Mouse (Mus musculus) hindbrain, embryonic 12.5 days (tissue): ENCODE measurements around the gene Dnajb6. TPM values are rescaled to one million over a fixed set of nuclear protein-coding genes. Genes with fewer than 3 reads are reported as not detected.

Source experiments
- ATAC-seq: fragments of 200-750 bp; cut with Nextera tagmentation; 2 replicates; pipeline ENCODE4 v1.8.0; 2017; ENCODE audit warnings: moderate TSS enrichment; ENCODE audit not compliant: low FRiP score
- H3K27ac ChIP-seq: fragments of 300-500 bp; sonication (generic); 2 replicates; pipeline ENCODE4 v1.5.1; 2016; ENCODE audit warnings: mild to moderate bottlenecking
- H3K27me3 ChIP-seq: fragments of 300-500 bp; sonication (generic); 2 replicates; pipeline ENCODE4 v1.6.1; 2016; ENCODE audit warnings: mild to moderate bottlenecking
- H3K36me3 ChIP-seq: fragments of 300-500 bp; sonication (generic); 2 replicates; pipeline ENCODE4 v1.6.1; 2016; ENCODE audit warnings: mild to moderate bottlenecking
- H3K4me1 ChIP-seq: fragments of 300-500 bp; sonication (generic); 2 replicates; pipeline ENCODE4 v1.6.1; 2016
- H3K4me2 ChIP-seq: fragments of 300-500 bp; sonication (generic); replicated peaks from 2 replicates; pipeline ENCODE4 v1.6.1; 2016; ENCODE audit warnings: mild to moderate bottlenecking
- H3K4me3 ChIP-seq: fragments of 300-500 bp; sonication (generic); 2 replicates; pipeline ENCODE4 v1.5.1; 2016; ENCODE audit warnings: mild to moderate bottlenecking
- H3K9ac ChIP-seq: fragments of 300-500 bp; sonication (generic); 2 replicates; pipeline ENCODE4 v1.6.1; 2016; ENCODE audit warnings: mild to moderate bottlenecking, moderate library complexity
- H3K9me3 ChIP-seq: fragments of 300-500 bp; sonication (generic); replicated peaks from 2 replicates; pipeline ENCODE4 v1.6.1; 2016; ENCODE audit warnings: mild to moderate bottlenecking
- WGBS: fragments of 180-500 bp; shearing (Covaris S2); methylation state at CpG from one replicate; pipeline ENCODE4 v1.1.7; 2016; 5-methylcytosine and 5-hydroxymethylcytosine counted together
- polyA plus RNA-seq: library from polyadenylated mRNA; unstranded; fragments of >200 nt; fragmentation: Nextera tagmentation; extraction: Ambion mirVana; gene quantifications from 2 replicates; pipeline ENCODE4 v1.2.1, GENCODE M21; 2016

The Dnajb6 gene
- polyA plus RNA-seq, 1 experiment from 2014 or later: 227 TPM

- no peaks in the 10 kb centered on the region for H3K27me3 ChIP-seq
- H3K4me3 ChIP-seq: no peak overlapping the region
- no peak overlapping the region for H3K27ac ChIP-seq
- no peak for ATAC-seq
- no peak overlapping the region for H3K4me2 ChIP-seq
- H3K4me1 ChIP-seq: no peaks in the 10 kb centered on the region
- no peaks in the 10 kb centered on the region for H3K9me3 ChIP-seq
- no peak overlapping the region for H3K9ac ChIP-seq
- 89% methylated on average over 5 of the region's 5 CpGs for WGBS
- no peaks in the 10 kb centered on the region for H3K36me3 ChIP-seq
Observed at GRCm38 (mm10) chr5:29862388-29862787, 126.9 kb downstream of the Dnajb6 start.

GRCm38 (mm10) chr5:29864291-29864737, 128.8 kb downstream of the Dnajb6 start:
- Histone ChIP-seq H3K4me1 (no peaks in the 10 kb centered on the region), H3K4me3 (no peak overlapping the region), H3K9me3 (no peaks in the 10 kb centered on the region), H3K27ac (no peak overlapping the region), H3K9ac (no peak overlapping the region), H3K27me3 (no peaks in the 10 kb centered on the region), H3K36me3 (no peaks in the 10 kb centered on the region), H3K4me2 (no peak overlapping the region)
- 84% methylated on average over 4 of the region's 4 CpGs for WGBS
- ATAC-seq: no peak

GRCm38 (mm10) chr5:29864994-29865393, 129.5 kb downstream of the Dnajb6 start:
- 78% methylated on average over 4 of the region's 4 CpGs for WGBS
- Histone ChIP-seq H3K9me3 (no peaks in the 10 kb centered on the region), H3K9ac (no peak overlapping the region), H3K36me3 (no peaks in the 10 kb centered on the region), H3K4me3 (no peak overlapping the region), H3K27ac (no peak overlapping the region), H3K27me3 (no peaks in the 10 kb centered on the region), H3K4me1 (no peaks in the 10 kb centered on the region), H3K4me2 (no peak overlapping the region)
- ATAC-seq: no peak

Other genes with a start within 250 kb of the Dnajb6 start
- gene Ube3c, start 166.4 kb upstream of the Dnajb6 start, polyA plus RNA-seq: 41.6 and 47.5 TPM in 2 replicates
- gene Gm5129, start 248 bp downstream of the Dnajb6 start, polyA plus RNA-seq: not detected in 2 replicates